In genomic region chr7:141510196-141510595, GRCm38 (mm10) we compare ENCODE assay signal across 19 mouse cellular contexts. TPM values are rescaled to one million over a fixed set of nuclear protein-coding genes. Genes with fewer than 3 reads are reported as not detected.
DNase-seq lines count a peak whose midpoint lies in the region; ATAC-seq lines count a peak whose summit lies in the region.
"Had no signal": no experiment of that assay in that cellular context is flagged by ENCODE, and none has a peak within 500 bp of the region (broad histone marks: within the 10 kb centered on the region; RNA-seq: fewer than 3 reads in every experiment).

No protein-coding gene starts in this region.

- H3K27me3 ChIP-seq in forebrain, embryonic 10.5 days (ENCODE audit: poor library complexity, severe bottlenecking), result no peaks in the 10 kb centered on the region
- no peaks in the 10 kb centered on the region for H3K27me3 ChIP-seq in forebrain, embryonic 12.5 days
- H3K27me3 ChIP-seq in heart, embryonic 14.5 days (ENCODE audit: control insufficient read depth, insufficient read depth, low read length), result no peaks in the 10 kb centered on the region
- H3K27me3 ChIP-seq in liver, embryonic 12.5 days (replicated peaks), result no peaks in the 10 kb centered on the region
- no peaks in the 10 kb centered on the region for H3K27me3 ChIP-seq in limb, embryonic 15.5 days
- H3K27me3 ChIP-seq in midbrain, embryonic 14.5 days (ENCODE audit: control insufficient read depth, insufficient read depth, low read length), result no peaks in the 10 kb centered on the region
- H3K27me3 ChIP-seq: neural tube, embryonic 15.5 days had no signal

- peak overlapping the region; percentile 26; the same call in 1 of the 2 replicates for H3K27ac ChIP-seq in forebrain, embryonic 10.5 days
- H3K27ac ChIP-seq in forebrain, embryonic 12.5 days, result no peak overlapping the region
- peak overlapping the region; percentile 45 to 75; a peak in 3 of 4 replicates for H3K27ac ChIP-seq in heart, embryonic 14.5 days (replicated peaks in 1 of 2; ENCODE audit: control insufficient read depth in 1 of 2, insufficient read depth in 1 of 2, low read depth in 2 of 2, low read length in 2 of 2)
- peak overlapping the region; percentile 94; the same call in 1 of the 2 replicates for H3K27ac ChIP-seq in liver, embryonic 12.5 days
- 0 out of 2 replicates have a peak overlapping the region, but pooled peaks have one; percentile 3 for H3K27ac ChIP-seq in limb, embryonic 15.5 days
- no peak overlapping the region for H3K27ac ChIP-seq in midbrain, embryonic 14.5 days (replicated peaks; ENCODE audit: low read depth, low read length)
- H3K27ac ChIP-seq: hindbrain, embryonic 14.5 days; neural tube, embryonic 15.5 days had no signal

- peaks cover 31% of the 10 kb centered on the region for H3K4me1 ChIP-seq in forebrain, embryonic 10.5 days
- H3K4me1 ChIP-seq in forebrain, embryonic 12.5 days, result no peaks in the 10 kb centered on the region
- peaks cover 12 to 21% of the 10 kb centered on the region in 2 experiments for H3K4me1 ChIP-seq in heart, embryonic 14.5 days (ENCODE audit: control insufficient read depth in 2 of 2, insufficient read depth in 2 of 2, low read length in 2 of 2)
- H3K4me1 ChIP-seq in liver, embryonic 12.5 days, result peaks cover 55% of the 10 kb centered on the region
- no peaks in the 10 kb centered on the region for H3K4me1 ChIP-seq in limb, embryonic 15.5 days
- H3K4me1 ChIP-seq in midbrain, embryonic 14.5 days (ENCODE audit: control insufficient read depth, insufficient read depth, low read length), result no peaks in the 10 kb centered on the region
- H3K4me1 ChIP-seq: neural tube, embryonic 15.5 days had no signal

- 93% methylated on average over 5 of the region's 5 CpGs for WGBS in forebrain, embryonic 10.5 days
- 94% methylated on average over 5 of the region's 5 CpGs for WGBS in forebrain, embryonic 12.5 days
- WGBS in heart, embryonic 14.5 days, result 84% methylated on average over 5 of the region's 5 CpGs
- WGBS in liver, embryonic 12.5 days (ENCODE audit: insufficient replicate concordance), result 86% methylated on average over 5 of the region's 5 CpGs
- 88% methylated on average over 5 of the region's 5 CpGs for WGBS in limb, embryonic 15.5 days
- WGBS in midbrain, embryonic 14.5 days, result 93% methylated on average over 5 of the region's 5 CpGs

- intact Hi-C loops in heart, postnatal 36 days (cut with DNase I), result no loop called here

- ATAC-seq in forebrain, embryonic 12.5 days (ENCODE audit: low FRiP score), result no peak
- no peak for ATAC-seq in heart, embryonic 14.5 days (ENCODE audit: insufficient number of reproducible peaks, insufficient read depth, low FRiP score, low read depth)
- ATAC-seq in liver, embryonic 12.5 days, result no peak
- ATAC-seq in limb, embryonic 15.5 days (ENCODE audit: insufficient number of reproducible peaks, low FRiP score, low TSS enrichment, low read depth), result no peak
- no peak for ATAC-seq in midbrain, embryonic 14.5 days (ENCODE audit: low FRiP score, low TSS enrichment)
- ATAC-seq: forebrain, postnatal 0 days; midbrain, embryonic 16.5 days had no signal

- H3K9ac ChIP-seq in forebrain, embryonic 12.5 days, result no peak overlapping the region
- 0 out of 2 replicates have a peak overlapping the region, but pooled peaks have one; percentile 42 for H3K9ac ChIP-seq in heart, embryonic 14.5 days (ENCODE audit: low read length)
- no peak overlapping the region for H3K9ac ChIP-seq in liver, embryonic 12.5 days
- no peak overlapping the region for H3K9ac ChIP-seq in limb, embryonic 15.5 days
- no peak overlapping the region for H3K9ac ChIP-seq in midbrain, embryonic 14.5 days (replicated peaks; ENCODE audit: low read length)
- H3K9ac ChIP-seq: forebrain, postnatal 0 days; hindbrain, embryonic 14.5 days; lung, embryonic 14.5 days; neural tube, embryonic 15.5 days had no signal

- H3K4me2 ChIP-seq in forebrain, embryonic 12.5 days, result no peak overlapping the region
- no peak overlapping the region for H3K4me2 ChIP-seq in heart, embryonic 14.5 days (ENCODE audit: low read length)
- H3K4me2 ChIP-seq in liver, embryonic 12.5 days, result no peak overlapping the region
- no peak overlapping the region for H3K4me2 ChIP-seq in limb, embryonic 15.5 days
- no peak overlapping the region for H3K4me2 ChIP-seq in midbrain, embryonic 14.5 days (ENCODE audit: low read length)
- H3K4me2 ChIP-seq: hindbrain, embryonic 14.5 days; lung, embryonic 14.5 days; neural tube, embryonic 15.5 days had no signal

- H3K4me3 ChIP-seq in forebrain, embryonic 10.5 days, result no peak overlapping the region
- H3K4me3 ChIP-seq in forebrain, embryonic 12.5 days (replicated peaks), result no peak overlapping the region
- H3K4me3 ChIP-seq in heart, embryonic 14.5 days (ENCODE audit: control insufficient read depth in 1 of 2, insufficient read depth in 1 of 2, low read depth in 1 of 2, low read length in 2 of 2), result no peak overlapping the region
- H3K4me3 ChIP-seq in liver, embryonic 12.5 days, result no peak overlapping the region
- no peak overlapping the region for H3K4me3 ChIP-seq in limb, embryonic 15.5 days
- no peak overlapping the region for H3K4me3 ChIP-seq in midbrain, embryonic 14.5 days (replicated peaks; ENCODE audit: low read depth, low read length)
- H3K4me3 ChIP-seq: neural tube, embryonic 15.5 days had no signal

- no peak for DNase-seq in forebrain, embryonic 10.5 days (ENCODE audit: extremely low spot score, low spot score)
- DNase-seq in heart, postnatal 36 days, result no peak
- DNase-seq in liver, result no peak
- DNase-seq in midbrain, embryonic 14.5 days, result no peak
- DNase-seq: B cell, adult 2 months; embryo, embryonic 11 days; forebrain, postnatal 0 days; kidney, adult 9 months; kidney, postnatal 25 days; lung, embryonic 14.5 days; lung, postnatal 36 days; thymus, postnatal 25 days had no signal

- peaks cover 2% of the 10 kb centered on the region; the same call in 1 of the 2 replicates for H3K9me3 ChIP-seq in forebrain, embryonic 10.5 days
- H3K9me3 ChIP-seq in forebrain, embryonic 12.5 days, result no peaks in the 10 kb centered on the region
- H3K9me3 ChIP-seq in heart, embryonic 14.5 days (ENCODE audit: control insufficient read depth, low read length), result no peaks in the 10 kb centered on the region
- H3K9me3 ChIP-seq in liver, embryonic 12.5 days (replicated peaks), result no peaks in the 10 kb centered on the region
- no peaks in the 10 kb centered on the region for H3K9me3 ChIP-seq in limb, embryonic 15.5 days
- H3K9me3 ChIP-seq in midbrain, embryonic 14.5 days (ENCODE audit: control insufficient read depth, low read length), result no peaks in the 10 kb centered on the region
- H3K9me3 ChIP-seq: neural tube, embryonic 15.5 days had no signal

- peaks cover 49% of the 10 kb centered on the region for H3K36me3 ChIP-seq in forebrain, embryonic 10.5 days (replicated peaks)
- H3K36me3 ChIP-seq in forebrain, embryonic 12.5 days (replicated peaks), result peaks cover 35% of the 10 kb centered on the region; the same call in 1 of the 2 replicates
- peaks cover 11% of the 10 kb centered on the region for H3K36me3 ChIP-seq in heart, embryonic 14.5 days (ENCODE audit: control insufficient read depth, insufficient read depth, low read length)
- peaks cover 83% of the 10 kb centered on the region for H3K36me3 ChIP-seq in liver, embryonic 12.5 days
- peaks cover 26% of the 10 kb centered on the region for H3K36me3 ChIP-seq in limb, embryonic 15.5 days
- peaks cover 35% of the 10 kb centered on the region for H3K36me3 ChIP-seq in midbrain, embryonic 14.5 days (ENCODE audit: control insufficient read depth, insufficient read depth, low read length)

RNA-seq across cellular contexts. Expression of gene Chid1, which starts 29.5 kb away (rescaled TPM):
- 24.8 and 25.4 TPM in 2 replicates for polyA plus RNA-seq in forebrain, embryonic 10.5 days (2016; fragmentation: Nextera tagmentation; extraction: Ambion mirVana)
- polyA plus RNA-seq in forebrain, embryonic 12.5 days (2016; fragmentation: Nextera tagmentation; extraction: Ambion mirVana), result 24.0 and 24.2 TPM in 2 replicates
- 32.5 and 33.3 TPM in 2 replicates for polyA plus RNA-seq in heart, embryonic 14.5 days (2014; fragmentation: Nextera tagmentation; extraction: Ambion mirVana)
- 10 to 100 TPM; 43.2 to 48.5 TPM for total RNA-seq in heart, postnatal 36 days (2021)
- polyA plus RNA-seq in liver, embryonic 12.5 days (2016; fragmentation: Nextera tagmentation; extraction: Ambion mirVana), result 32.0 and 32.7 TPM in 2 replicates
- polyA plus RNA-seq in limb, embryonic 15.5 days (2015; fragmentation: Nextera tagmentation; extraction: Ambion mirVana), result 44.0 and 49.7 TPM in 2 replicates
- 37.9 and 40.2 TPM in 2 replicates for polyA plus RNA-seq in midbrain, embryonic 14.5 days (2014; fragmentation: Nextera tagmentation; extraction: Ambion mirVana)

RNA-seq across cellular contexts. Expression of gene Tspan4, which starts 35.2 kb away (rescaled TPM):
- 31.4 and 37.9 TPM in 2 replicates for polyA plus RNA-seq in forebrain, embryonic 10.5 days (2016; fragmentation: Nextera tagmentation; extraction: Ambion mirVana)
- 18.8 and 24.2 TPM in 2 replicates for polyA plus RNA-seq in forebrain, embryonic 12.5 days (2016; fragmentation: Nextera tagmentation; extraction: Ambion mirVana)
- polyA plus RNA-seq in heart, embryonic 14.5 days (2014; fragmentation: Nextera tagmentation; extraction: Ambion mirVana), result 61.5 and 65.0 TPM in 2 replicates
- total RNA-seq in heart, postnatal 36 days (2021), result 10 to 100 TPM; 27.3 to 44.1 TPM
- 56.1 and 60.9 TPM in 2 replicates for polyA plus RNA-seq in liver, embryonic 12.5 days (2016; fragmentation: Nextera tagmentation; extraction: Ambion mirVana)
- 71.4 and 79.1 TPM in 2 replicates for polyA plus RNA-seq in limb, embryonic 15.5 days (2015; fragmentation: Nextera tagmentation; extraction: Ambion mirVana)
- 35.2 and 36.4 TPM in 2 replicates for polyA plus RNA-seq in midbrain, embryonic 14.5 days (2014; fragmentation: Nextera tagmentation; extraction: Ambion mirVana)

RNA-seq across cellular contexts. Expression of gene Polr2l, which starts 35.3 kb away (rescaled TPM):
- polyA plus RNA-seq in forebrain, embryonic 10.5 days (2016; fragmentation: Nextera tagmentation; extraction: Ambion mirVana), result 87.0 and 95.7 TPM in 2 replicates
- polyA plus RNA-seq in forebrain, embryonic 12.5 days (2016; fragmentation: Nextera tagmentation; extraction: Ambion mirVana), result 69.8 and 78.4 TPM in 2 replicates
- 73.2 and 78.0 TPM in 2 replicates for polyA plus RNA-seq in heart, embryonic 14.5 days (2014; fragmentation: Nextera tagmentation; extraction: Ambion mirVana)
- total RNA-seq in heart, postnatal 36 days (2021), result 10 to 100 TPM; 76.0 to 83.7 TPM
- polyA plus RNA-seq in liver, embryonic 12.5 days (2016; fragmentation: Nextera tagmentation; extraction: Ambion mirVana), result 74.6 and 76.1 TPM in 2 replicates
- 54.7 and 57.5 TPM in 2 replicates for polyA plus RNA-seq in limb, embryonic 15.5 days (2015; fragmentation: Nextera tagmentation; extraction: Ambion mirVana)
- 75.1 and 93.3 TPM in 2 replicates for polyA plus RNA-seq in midbrain, embryonic 14.5 days (2014; fragmentation: Nextera tagmentation; extraction: Ambion mirVana)

RNA-seq across cellular contexts. Expression of gene Cd151, which starts 43.0 kb away (rescaled TPM):
- polyA plus RNA-seq in forebrain, embryonic 10.5 days (2016; fragmentation: Nextera tagmentation; extraction: Ambion mirVana), result 15.2 and 17.7 TPM in 2 replicates
- polyA plus RNA-seq in forebrain, embryonic 12.5 days (2016; fragmentation: Nextera tagmentation; extraction: Ambion mirVana), result 13.9 and 18.2 TPM in 2 replicates
- polyA plus RNA-seq in heart, embryonic 14.5 days (2014; fragmentation: Nextera tagmentation; extraction: Ambion mirVana), result 77.5 and 115 TPM in 2 replicates
- total RNA-seq in heart, postnatal 36 days (2021), result 100 to 1,000 TPM; 299 to 300 TPM
- polyA plus RNA-seq in liver, embryonic 12.5 days (2016; fragmentation: Nextera tagmentation; extraction: Ambion mirVana), result 5.7 and 6.2 TPM in 2 replicates
- polyA plus RNA-seq in limb, embryonic 15.5 days (2015; fragmentation: Nextera tagmentation; extraction: Ambion mirVana), result 14.2 and 20.6 TPM in 2 replicates
- polyA plus RNA-seq in midbrain, embryonic 14.5 days (2014; fragmentation: Nextera tagmentation; extraction: Ambion mirVana), result 43.8 and 44.1 TPM in 2 replicates

RNA-seq across cellular contexts. Expression of gene Cracr2b, which starts 49.3 kb away (rescaled TPM):
- 6.2 and 7.3 TPM in 2 replicates for polyA plus RNA-seq in forebrain, embryonic 10.5 days (2016; fragmentation: Nextera tagmentation; extraction: Ambion mirVana)
- polyA plus RNA-seq in forebrain, embryonic 12.5 days (2016; fragmentation: Nextera tagmentation; extraction: Ambion mirVana), result 4.0 and 4.3 TPM in 2 replicates
- 20.4 and 25.6 TPM in 2 replicates for polyA plus RNA-seq in heart, embryonic 14.5 days (2014; fragmentation: Nextera tagmentation; extraction: Ambion mirVana)
- 10 to 100 TPM; 24.1 to 24.2 TPM for total RNA-seq in heart, postnatal 36 days (2021)
- polyA plus RNA-seq in liver, embryonic 12.5 days (2016; fragmentation: Nextera tagmentation; extraction: Ambion mirVana), result 3.7 and 5.8 TPM in 2 replicates
- 16.4 and 21.6 TPM in 2 replicates for polyA plus RNA-seq in limb, embryonic 15.5 days (2015; fragmentation: Nextera tagmentation; extraction: Ambion mirVana)
- 3.8 and 4.6 TPM in 2 replicates for polyA plus RNA-seq in midbrain, embryonic 14.5 days (2014; fragmentation: Nextera tagmentation; extraction: Ambion mirVana)

Comparison
In these comparisons a context has a peak if more than half of its experiments do, and no peak if none do; other contexts are left out.
1. H3K27ac ChIP-seq: peak in forebrain, embryonic 10.5 days (single experiment), heart, embryonic 14.5 days (2 of 2), liver, embryonic 12.5 days (single experiment) and limb, embryonic 15.5 days (single experiment); none in forebrain, embryonic 12.5 days (single experiment) and midbrain, embryonic 14.5 days (single experiment).